Mouse (Mus musculus): ENCODE measurements at regions not wholly inside any gene's neighbourhood (a gene's known extent, or its start where the extent isn't known, plus 50 kb on each side); places are given as distances from the start of the nearest gene placed in this dataset.
"Not testable (repeated sequence)": the region's sequence is repeated elsewhere in the genome, so short reads cannot be mapped to it uniquely, and the experiment has no call there.

DNA sequence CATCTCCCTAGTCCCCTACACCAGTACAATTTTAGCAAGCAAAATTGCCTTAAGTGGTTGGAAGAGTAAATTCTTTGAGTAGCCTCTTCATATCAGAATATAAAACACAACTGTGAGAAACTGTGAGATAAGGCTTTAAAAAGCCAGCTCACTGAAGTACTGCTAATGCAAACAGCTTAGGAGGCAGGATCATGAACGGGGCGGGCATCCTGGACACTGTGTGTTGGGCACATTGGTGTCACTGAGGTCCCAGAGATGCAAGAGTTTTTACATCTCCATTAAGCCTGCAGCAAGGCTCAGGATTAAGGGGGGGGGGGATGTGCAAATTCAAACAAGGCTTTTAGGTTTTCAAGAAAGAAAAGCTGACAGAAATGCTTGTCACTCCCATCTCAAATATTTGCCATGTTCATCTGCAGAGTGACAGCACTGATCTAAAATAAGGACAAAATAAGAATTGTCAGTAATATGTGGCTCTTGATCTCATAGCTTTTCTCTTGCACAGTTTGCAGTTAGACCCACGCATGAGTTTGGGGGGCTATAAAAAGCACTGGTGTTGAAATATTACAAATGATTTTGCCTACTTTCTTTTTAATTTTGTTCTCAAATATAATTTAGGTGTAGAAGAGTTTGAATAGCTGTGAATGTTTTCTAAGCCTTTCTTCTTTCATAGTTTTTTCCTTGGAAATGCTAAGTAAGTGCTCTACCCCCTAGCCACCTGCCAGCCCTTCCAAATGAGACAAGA lies 156.2 kb downstream of the Enc1 start:
- no peaks in the 10 kb centered on the region for H3K4me1 ChIP-seq (ENCODE audit: control insufficient read depth, insufficient read depth, low read length)
- H3K4me3 ChIP-seq (ENCODE audit: low read depth, low read length) = no peak overlapping the region
- no peaks in the 10 kb centered on the region for H3K36me3 ChIP-seq (ENCODE audit: control insufficient read depth, insufficient read depth, low read length)
- no peaks in the 10 kb centered on the region for H3K9me3 ChIP-seq (ENCODE audit: control insufficient read depth, low read length)
- 70% methylated on average over 3 of the region's 3 CpGs for WGBS
- no peak overlapping the region for H3K27ac ChIP-seq (replicated peaks; ENCODE audit: low read depth, low read length)
- no peaks in the 10 kb centered on the region for H3K27me3 ChIP-seq (replicated peaks; ENCODE audit: control insufficient read depth, insufficient read depth, low read length)
- H3K4me2 ChIP-seq (ENCODE audit: low read depth, low read length) = no peak overlapping the region
- DNase-seq (ENCODE audit: low spot score) = no peak
- H3K9ac ChIP-seq (ENCODE audit: low read depth, low read length) = no peak overlapping the region
- ATAC-seq (ENCODE audit: low read depth) = no peak

DNA sequence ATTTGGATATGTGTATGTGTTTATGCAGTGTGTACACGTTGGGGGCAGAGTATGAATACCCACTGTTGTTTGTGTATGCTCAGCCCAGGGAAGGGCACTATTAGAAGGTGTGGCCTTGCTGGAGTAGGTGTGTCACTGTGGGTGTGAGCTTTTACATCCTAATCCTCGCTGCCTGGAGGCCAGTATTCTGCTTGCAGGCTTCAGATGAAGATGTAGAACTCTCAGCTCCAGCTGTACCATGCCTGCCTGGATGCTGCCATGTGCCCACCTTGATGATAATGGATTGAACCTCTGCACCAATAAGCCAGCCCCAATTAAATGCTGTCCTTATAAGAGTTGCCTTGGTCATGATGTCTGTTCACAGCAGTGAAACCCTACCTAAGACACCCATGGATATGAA lies 155.4 kb downstream of the Enc1 start:
- not testable (repeated sequence) for H3K27me3 ChIP-seq (replicated peaks; ENCODE audit: control insufficient read depth, insufficient read depth, low read length); DNase-seq (ENCODE audit: low spot score); H3K9me3 ChIP-seq (ENCODE audit: control insufficient read depth, low read length); H3K4me2 ChIP-seq (ENCODE audit: low read depth, low read length); H3K4me3 ChIP-seq (ENCODE audit: low read depth, low read length); H3K27ac ChIP-seq (replicated peaks; ENCODE audit: low read depth, low read length); H3K9ac ChIP-seq (ENCODE audit: low read depth, low read length); ATAC-seq (ENCODE audit: low read depth); H3K4me1 ChIP-seq (ENCODE audit: control insufficient read depth, insufficient read depth, low read length); H3K36me3 ChIP-seq (ENCODE audit: control insufficient read depth, insufficient read depth, low read length)
- 70% methylated on average over 2 of the region's 2 CpGs for WGBS

DNA sequence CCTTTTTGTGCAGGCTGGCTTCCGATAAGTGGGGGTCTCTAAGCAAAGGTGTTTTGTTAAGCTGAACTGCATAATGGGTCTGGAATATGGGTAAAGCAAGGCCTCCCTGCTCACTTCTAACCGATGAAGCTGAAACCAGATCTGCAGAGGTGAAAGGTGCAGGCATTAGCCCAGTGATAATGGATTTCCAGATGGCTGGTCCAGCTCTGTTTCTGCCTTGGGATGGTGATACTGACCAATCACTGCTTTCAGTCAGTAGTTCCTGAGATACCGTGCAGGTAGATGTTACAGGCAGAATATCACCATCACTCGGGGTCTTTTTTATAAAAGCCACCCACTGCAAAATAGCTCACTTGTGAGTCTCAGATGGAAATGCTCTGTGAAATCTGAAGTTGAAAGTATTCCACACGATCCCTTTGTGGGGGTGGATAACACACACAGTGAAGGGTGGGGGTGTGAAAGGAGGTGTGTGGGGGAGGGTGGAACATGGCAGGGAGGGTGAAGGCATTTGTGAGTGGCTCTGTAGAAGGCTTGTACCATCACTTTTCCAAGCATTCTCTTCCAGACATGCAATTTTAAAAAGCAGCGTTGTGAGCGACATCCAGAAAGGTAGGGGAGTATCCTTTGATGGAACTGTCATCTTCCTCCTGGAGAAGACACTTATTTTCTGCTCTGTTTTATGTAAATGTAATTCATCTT lies 154.0 kb downstream of the Enc1 start:
- Histone ChIP-seq H3K4me2 (ENCODE audit: low read depth, low read length) (no peak overlapping the region), H3K27ac (replicated peaks; ENCODE audit: low read depth, low read length) (no peak overlapping the region), H3K4me1 (ENCODE audit: control insufficient read depth, insufficient read depth, low read length) (peaks cover 4% of the 10 kb centered on the region; the same call in 1 of the 2 replicates), H3K4me3 (ENCODE audit: low read depth, low read length) (no peak overlapping the region), H3K27me3 (replicated peaks; ENCODE audit: control insufficient read depth, insufficient read depth, low read length) (no peaks in the 10 kb centered on the region), H3K36me3 (ENCODE audit: control insufficient read depth, insufficient read depth, low read length) (no peaks in the 10 kb centered on the region), H3K9me3 (ENCODE audit: control insufficient read depth, low read length) (no peaks in the 10 kb centered on the region), H3K9ac (ENCODE audit: low read depth, low read length) (no peak overlapping the region)
- 64% methylated on average over 7 of the region's 7 CpGs for WGBS
- DNase-seq (ENCODE audit: low spot score) = no peak
- no peak for ATAC-seq (ENCODE audit: low read depth)

DNA sequence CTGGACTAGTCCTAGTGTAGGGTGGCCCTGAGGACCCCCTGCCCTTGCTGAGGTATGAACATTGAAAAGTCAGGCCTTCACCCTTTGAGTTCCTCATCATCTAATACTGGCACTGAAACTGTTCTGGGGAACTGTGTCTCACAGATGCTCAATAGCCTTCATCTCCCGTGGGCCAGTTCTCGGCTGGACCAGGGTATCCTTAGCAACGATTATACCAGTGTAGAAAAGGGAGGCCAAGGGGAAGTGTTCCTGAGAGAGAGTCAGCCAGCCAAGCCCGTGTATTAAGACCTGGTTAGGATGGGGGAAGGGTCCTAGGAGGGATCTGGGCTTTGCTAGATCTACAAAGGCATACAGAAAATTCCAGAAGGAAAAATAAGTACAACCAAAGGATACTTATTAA lies 153.2 kb downstream of the Enc1 start:
- no peaks in the 10 kb centered on the region for H3K36me3 ChIP-seq (ENCODE audit: control insufficient read depth, insufficient read depth, low read length)
- no peak for DNase-seq (ENCODE audit: low spot score)
- H3K27me3 ChIP-seq (replicated peaks; ENCODE audit: control insufficient read depth, insufficient read depth, low read length) = no peaks in the 10 kb centered on the region
- no peak overlapping the region for H3K4me2 ChIP-seq (ENCODE audit: low read depth, low read length)
- H3K4me3 ChIP-seq (ENCODE audit: low read depth, low read length) = no peak overlapping the region
- ATAC-seq (ENCODE audit: low read depth) = no peak
- H3K9ac ChIP-seq (ENCODE audit: low read depth, low read length) = no peak overlapping the region
- H3K9me3 ChIP-seq (ENCODE audit: control insufficient read depth, low read length) = no peaks in the 10 kb centered on the region
- no peak overlapping the region for H3K27ac ChIP-seq (replicated peaks; ENCODE audit: low read depth, low read length)
- 67% methylated on average over 4 of the region's 4 CpGs for WGBS
- peaks cover 4% of the 10 kb centered on the region for H3K4me1 ChIP-seq (ENCODE audit: control insufficient read depth, insufficient read depth, low read length)

DNA sequence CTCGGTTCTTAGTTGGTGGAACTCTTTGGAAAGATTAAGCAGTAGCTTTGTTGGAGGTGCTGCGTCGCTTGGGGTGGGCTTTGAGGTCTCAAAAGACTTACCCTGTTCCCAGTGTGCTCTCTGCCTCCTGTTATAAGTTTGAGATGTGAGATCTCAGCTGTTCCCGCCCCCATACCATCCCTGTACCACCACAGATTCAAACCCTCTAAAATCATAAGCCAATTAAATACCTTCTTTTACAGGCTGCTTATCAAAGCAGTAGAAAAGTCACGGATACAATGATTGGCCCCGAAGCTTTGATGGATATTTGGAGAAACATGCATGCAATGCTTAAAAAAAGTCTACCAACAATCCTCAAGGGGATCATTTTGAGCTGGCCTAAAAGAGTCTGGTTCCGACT lies 152.6 kb downstream of the Enc1 start:
- DNase-seq (ENCODE audit: low spot score) = no peak
- 90% methylated on average over 7 of the region's 7 CpGs for WGBS
- ATAC-seq (ENCODE audit: low read depth) = no peak

GRCm38 (mm10) chr13:97390449-97390930 lies 149.6 kb downstream of the Enc1 start:
- DNase-seq (ENCODE audit: low spot score) (peak; percentile 79), ATAC-seq (ENCODE audit: low read depth) (peak; percentile 57; the same call in 1 of the 2 replicates)
- Histone ChIP-seq H3K9ac (ENCODE audit: low read depth, low read length) (no peak overlapping the region), H3K4me2 (ENCODE audit: low read depth, low read length) (peak overlapping the region; percentile 30; the same call in 1 of the 2 replicates), H3K36me3 (ENCODE audit: control insufficient read depth, insufficient read depth, low read length) (no peaks in the 10 kb centered on the region), H3K9me3 (ENCODE audit: control insufficient read depth, low read length) (no peaks in the 10 kb centered on the region), H3K4me3 (ENCODE audit: low read depth, low read length) (no peak overlapping the region), H3K27me3 (replicated peaks; ENCODE audit: control insufficient read depth, insufficient read depth, low read length) (no peaks in the 10 kb centered on the region), H3K27ac (replicated peaks; ENCODE audit: low read depth, low read length) (no peak overlapping the region), H3K4me1 (ENCODE audit: control insufficient read depth, insufficient read depth, low read length) (peaks cover 12% of the 10 kb centered on the region)
- WGBS = 27% methylated on average over 11 of the region's 11 CpGs

More for the DNA sequence above, 152.6 kb downstream of the Enc1 start:
- Histone ChIP-seq H3K27me3 (replicated peaks; ENCODE audit: control insufficient read depth, insufficient read depth, low read length) (no peaks in the 10 kb centered on the region), H3K27ac (replicated peaks; ENCODE audit: low read depth, low read length) (no peak overlapping the region), H3K4me3 (ENCODE audit: low read depth, low read length) (no peak overlapping the region), H3K36me3 (ENCODE audit: control insufficient read depth, insufficient read depth, low read length) (no peaks in the 10 kb centered on the region), H3K4me2 (ENCODE audit: low read depth, low read length) (no peak overlapping the region), H3K9me3 (ENCODE audit: control insufficient read depth, low read length) (no peaks in the 10 kb centered on the region), H3K4me1 (ENCODE audit: control insufficient read depth, insufficient read depth, low read length) (peaks cover 10% of the 10 kb centered on the region), H3K9ac (ENCODE audit: low read depth, low read length) (no peak overlapping the region)

- no peak for DNase-seq (ENCODE audit: low spot score)
- no peak for ATAC-seq (ENCODE audit: low read depth)
- Histone ChIP-seq H3K27ac (replicated peaks; ENCODE audit: low read depth, low read length) (no peak overlapping the region), H3K36me3 (ENCODE audit: control insufficient read depth, insufficient read depth, low read length) (no peaks in the 10 kb centered on the region), H3K9ac (ENCODE audit: low read depth, low read length) (no peak overlapping the region), H3K9me3 (ENCODE audit: control insufficient read depth, low read length) (no peaks in the 10 kb centered on the region), H3K4me1 (ENCODE audit: control insufficient read depth, insufficient read depth, low read length) (peaks cover 12% of the 10 kb centered on the region), H3K4me2 (ENCODE audit: low read depth, low read length) (no peak overlapping the region), H3K27me3 (replicated peaks; ENCODE audit: control insufficient read depth, insufficient read depth, low read length) (no peaks in the 10 kb centered on the region), H3K4me3 (ENCODE audit: low read depth, low read length) (no peak overlapping the region)
- 53% methylated on average over 11 of the region's 11 CpGs for WGBS
Measured at GRCm38 (mm10) chr13:97388851-97389479, 148.1 kb downstream of the Enc1 start.

DNA sequence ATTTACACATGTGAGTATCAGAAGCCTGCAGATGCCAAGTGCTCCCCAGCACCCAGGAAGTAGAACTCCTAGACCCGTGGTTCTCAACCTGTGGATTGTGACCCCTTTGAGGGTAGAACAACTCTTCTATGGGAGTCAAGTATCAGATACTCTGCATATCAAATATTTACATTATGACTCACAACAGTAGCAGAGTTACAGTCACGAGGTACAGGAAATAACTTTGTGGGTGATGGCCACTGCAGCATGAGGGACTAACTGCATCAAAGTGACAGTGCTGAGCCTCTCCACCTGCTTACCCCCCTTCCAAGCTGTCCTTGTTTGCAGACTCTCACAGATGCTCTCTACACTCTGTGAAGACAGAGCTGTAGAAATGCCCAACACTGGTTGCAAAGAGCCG lies 145.6 kb downstream of the Enc1 start:
- no peak overlapping the region for H3K4me3 ChIP-seq (ENCODE audit: low read depth, low read length)
- H3K4me2 ChIP-seq (ENCODE audit: low read depth, low read length) = no peak overlapping the region
- H3K9me3 ChIP-seq (ENCODE audit: control insufficient read depth, low read length) = no peaks in the 10 kb centered on the region
- no peak overlapping the region for H3K27ac ChIP-seq (replicated peaks; ENCODE audit: low read depth, low read length)
- no peak overlapping the region for H3K9ac ChIP-seq (ENCODE audit: low read depth, low read length)
- ATAC-seq (ENCODE audit: low read depth) = no peak
- H3K36me3 ChIP-seq (ENCODE audit: control insufficient read depth, insufficient read depth, low read length) = no peaks in the 10 kb centered on the region
- 41% methylated on average over 3 of the region's 3 CpGs for WGBS
- no peak for DNase-seq (ENCODE audit: low spot score)
- H3K4me1 ChIP-seq (ENCODE audit: control insufficient read depth, insufficient read depth, low read length) = peaks cover 20% of the 10 kb centered on the region
- no peaks in the 10 kb centered on the region for H3K27me3 ChIP-seq (replicated peaks; ENCODE audit: control insufficient read depth, insufficient read depth, low read length)

Data from embryonic facial prominence, embryonic 14.5 days (tissue).